Mouse (Mus musculus) right cerebral cortex, postnatal 25 days (tissue): ENCODE data around the gene Btnl6.
"Not testable (repeated sequence)": the region's sequence is repeated elsewhere in the genome, so short reads cannot be mapped to it uniquely, and the experiment has no call there.

ENCODE experiments used
- DNase-seq: peaks from one replicate; pipeline ENCODE4 v3.0.0; 2022

Btnl6 gene

GRCm38 (mm10) chr17:34517252-34517651 lies at the start of gene Btnl6:
Gene Btnl6 (minus strand): TSS chr17:34517352.
- DNase-seq, result no peak

GRCm38 (mm10) chr17:34564796-34565195 lies 47.6 kb upstream of the Btnl6 start:
- DNase-seq, result no peak

- DNase-seq, result no peak
Measured at GRCm38 (mm10) chr17:34564003-34564421, 46.9 kb upstream of the Btnl6 start, which contains the start of gene Notch4. Gene Notch4 (plus strand): TSS chr17:34564268.

GRCm38 (mm10) chr17:34563354-34563753 lies 46.2 kb upstream of the Btnl6 start:
- no peak for DNase-seq

GRCm38 (mm10) chr17:34562595-34562994 lies 45.4 kb upstream of the Btnl6 start:
- DNase-seq, result no peak

GRCm38 (mm10) chr17:34561200-34561599 lies 44.0 kb upstream of the Btnl6 start:
- no peak for DNase-seq

GRCm38 (mm10) chr17:34560438-34560837 lies 43.3 kb upstream of the Btnl6 start:
- no peak for DNase-seq

- no peak for DNase-seq
Measured at GRCm38 (mm10) chr17:34559895-34560294, 42.7 kb upstream of the Btnl6 start.

GRCm38 (mm10) chr17:34559116-34559515 lies 42.0 kb upstream of the Btnl6 start:
- no peak for DNase-seq

GRCm38 (mm10) chr17:34557411-34557810 lies 40.3 kb upstream of the Btnl6 start:
- DNase-seq, result no peak

- DNase-seq, result no peak
Measured at GRCm38 (mm10) chr17:34556406-34556805, 39.3 kb upstream of the Btnl6 start.

- peak; percentile 32 for DNase-seq
Measured at GRCm38 (mm10) chr17:34555483-34555882, 38.3 kb upstream of the Btnl6 start.

GRCm38 (mm10) chr17:34549843-34550242 lies 32.7 kb upstream of the Btnl6 start:
- DNase-seq, result no peak

GRCm38 (mm10) chr17:34549156-34549555 lies 32.0 kb upstream of the Btnl6 start:
- no peak for DNase-seq

- DNase-seq, result no peak
Measured at GRCm38 (mm10) chr17:34547601-34548000, 30.4 kb upstream of the Btnl6 start.

- no peak for DNase-seq
Measured at GRCm38 (mm10) chr17:34546797-34547196, 29.6 kb upstream of the Btnl6 start.

- DNase-seq, result not testable (repeated sequence)
Measured at GRCm38 (mm10) chr17:34543567-34543966, 26.4 kb upstream of the Btnl6 start.

GRCm38 (mm10) chr17:34532671-34533070 lies 15.5 kb upstream of the Btnl6 start:
- DNase-seq, result no peak

GRCm38 (mm10) chr17:34519001-34519400 lies 1.8 kb upstream of the Btnl6 start:
- no peak for DNase-seq

GRCm38 (mm10) chr17:34518571-34518970 lies 1.4 kb upstream of the Btnl6 start:
- DNase-seq, result not testable (repeated sequence)

GRCm38 (mm10) chr17:34517795-34518194 lies 643 bp upstream of the Btnl6 start:
- no peak for DNase-seq

- DNase-seq, result no peak
Measured at GRCm38 (mm10) chr17:34516514-34516913, 638 bp downstream of the Btnl6 start.

- not testable (repeated sequence) for DNase-seq
Measured at GRCm38 (mm10) chr17:34511723-34512122, 5.4 kb downstream of the Btnl6 start.

- DNase-seq, result no peak
Measured at GRCm38 (mm10) chr17:34507591-34507990, 9.6 kb downstream of the Btnl6 start.

- not testable (repeated sequence) for DNase-seq
Measured at GRCm38 (mm10) chr17:34497726-34498125, 19.4 kb downstream of the Btnl6 start.

- not testable (repeated sequence) for DNase-seq
Measured at GRCm38 (mm10) chr17:34497319-34497718, 19.8 kb downstream of the Btnl6 start.
